Mouse (Mus musculus): ENCODE results near the gene Olfr1152. TPM values are rescaled to one million over a fixed set of nuclear protein-coding genes. Genes with fewer than 3 reads are reported as not detected.

The Olfr1152 gene
- 0.09 TPM for polyA plus RNA-seq (2017; shearing (Covaris generic))

DNA sequence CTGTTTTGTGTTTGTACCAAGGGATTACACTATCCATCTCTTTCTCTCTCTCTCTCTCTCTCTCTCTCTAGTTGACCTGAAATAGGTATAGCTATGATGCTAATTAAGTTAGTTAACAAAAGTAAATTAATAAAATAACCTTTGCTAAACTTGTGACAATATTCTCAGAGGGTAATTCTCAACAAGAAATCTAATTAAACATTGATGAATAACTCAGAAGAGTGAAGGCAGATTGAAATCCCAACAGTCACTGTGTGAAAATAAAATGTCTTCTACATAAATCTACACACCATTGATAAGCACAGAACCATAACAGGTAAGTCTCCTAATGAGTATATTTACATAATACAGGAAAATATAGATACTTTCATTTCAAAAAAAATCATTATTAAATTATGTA, at the start of gene Olfr1152:
Olfr1152 (plus strand) TSS at position 301 of the 400 bp plus-strand sequence.

DNA sequence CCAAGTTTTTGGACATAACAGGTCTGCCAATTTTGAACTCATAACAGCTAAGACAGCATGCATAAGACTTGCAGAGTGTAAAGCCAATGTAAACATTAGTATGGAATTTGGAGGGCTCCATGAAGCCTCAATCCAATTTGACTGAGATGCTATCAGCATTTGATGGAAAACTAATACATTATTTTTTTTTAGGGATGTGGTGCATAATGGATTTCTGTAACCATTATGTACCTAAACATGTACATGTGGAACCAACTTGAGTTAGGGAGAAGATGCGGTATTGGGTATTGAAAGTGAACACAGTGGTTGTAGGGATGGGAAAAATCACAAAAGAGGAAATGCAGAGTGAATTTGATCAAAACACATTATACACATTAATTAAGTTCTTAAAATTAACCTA, 36.1 kb upstream of the Olfr1152 start, which contains the start of gene Olfr1148:
Olfr1148 (plus strand) TSS at position 301 of the 400 bp plus-strand sequence.

DNA sequence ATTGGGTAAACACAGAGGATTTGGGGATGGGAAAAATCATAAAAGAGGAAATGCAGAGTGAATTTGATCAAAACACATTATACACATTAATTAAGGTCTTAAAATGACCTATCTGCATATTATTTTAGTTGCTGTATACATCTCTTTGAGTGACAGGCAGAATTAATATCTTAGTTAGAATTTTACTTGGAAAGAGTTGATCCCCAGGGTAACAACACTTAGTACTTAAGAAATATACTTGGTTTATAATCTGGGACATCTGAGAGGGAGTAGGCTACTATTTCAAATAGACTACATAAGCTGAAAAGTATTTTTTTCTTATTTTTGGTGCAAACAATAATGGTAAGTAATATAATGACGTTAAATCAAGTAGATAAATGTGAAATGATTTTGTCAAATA, 22.6 kb upstream of the Olfr1152 start, which contains the start of gene Olfr1150-ps1:
Olfr1150-ps1 (plus strand) TSS at position 301 of the 400 bp plus-strand sequence.

DNA sequence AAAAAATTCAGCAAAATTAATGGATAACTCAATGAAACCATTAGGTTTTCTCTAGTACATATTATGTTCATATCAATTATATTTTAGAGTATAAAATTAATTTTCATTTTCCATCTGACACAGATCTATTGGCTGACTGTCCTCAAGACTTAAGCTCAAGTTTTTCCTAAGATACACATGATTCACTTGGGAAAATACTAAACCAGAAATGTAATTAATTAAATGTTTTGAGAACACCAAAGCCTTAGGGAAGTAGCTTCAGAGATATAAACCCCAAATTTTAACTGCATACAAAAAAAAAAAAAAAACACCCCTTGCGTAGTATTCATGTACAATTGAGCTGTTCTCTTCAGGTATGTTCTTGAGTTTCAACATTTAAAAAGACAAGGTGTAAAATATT, 10.7 kb upstream of the Olfr1152 start, which contains the start of gene Olfr1151:
Olfr1151 (plus strand) TSS at position 301 of the 400 bp plus-strand sequence.

DNA sequence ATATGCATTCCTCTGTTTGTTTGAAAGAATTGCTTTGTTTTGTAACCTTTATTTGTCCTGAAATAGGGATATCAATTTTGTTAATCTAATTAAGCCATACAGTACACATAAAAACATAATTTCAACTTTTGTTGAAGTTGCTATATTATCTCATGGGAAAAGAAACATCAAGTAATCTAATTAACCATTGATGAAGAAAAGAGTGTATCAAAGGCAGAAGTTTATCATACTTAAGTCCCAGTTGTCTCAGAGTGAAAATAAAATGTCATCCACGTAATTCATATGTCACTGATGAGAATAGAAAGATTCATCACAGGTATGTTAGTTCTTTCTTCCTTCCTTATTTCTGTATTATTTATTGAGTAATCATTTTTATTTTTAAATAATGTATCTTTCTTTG, 28.4 kb downstream of the Olfr1152 start, which contains the start of gene Olfr1153:
Olfr1153 (plus strand) TSS at position 301 of the 400 bp plus-strand sequence.

DNA sequence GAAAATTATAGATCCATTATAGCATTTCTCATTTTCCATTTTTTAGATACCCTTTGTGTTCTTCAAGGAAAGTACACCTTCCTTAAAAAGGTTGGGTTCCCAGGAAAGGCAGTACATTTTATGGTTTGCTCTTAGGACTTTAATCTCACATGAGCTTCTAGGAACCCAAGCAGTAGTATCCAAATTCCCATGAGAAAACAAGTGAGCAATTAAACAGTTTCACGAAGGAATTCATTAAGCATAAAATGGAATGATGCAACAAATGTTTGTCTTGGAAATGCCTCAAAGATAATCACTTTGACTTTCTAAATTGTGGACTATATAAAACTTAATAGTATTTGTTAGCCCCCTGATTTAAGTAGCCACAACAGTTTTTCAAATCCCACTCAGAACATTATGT, 38.8 kb downstream of the Olfr1152 start, which contains the start of gene Olfr1154:
Olfr1154 (minus strand) TSS at position 101 of the 400 bp plus-strand sequence.

Other genes with a start within 250 kb of the Olfr1152 start
- not detected for gene Olfr1131, start 239.4 kb upstream of the Olfr1152 start, polyA plus RNA-seq (2017; shearing (Covaris generic))
- gene Olfr1132, start 229.0 kb upstream of the Olfr1152 start, polyA plus RNA-seq (2017; shearing (Covaris generic)), result not detected
- not detected for gene Olfr1133, start 219.1 kb upstream of the Olfr1152 start, polyA plus RNA-seq (2017; shearing (Covaris generic))
- not detected for gene Olfr1134, start 208.0 kb upstream of the Olfr1152 start, polyA plus RNA-seq (2017; shearing (Covaris generic))
- gene Olfr1135, start 192.8 kb upstream of the Olfr1152 start, polyA plus RNA-seq (2017; shearing (Covaris generic)), result not detected
- gene Olfr1136, start 172.5 kb upstream of the Olfr1152 start, polyA plus RNA-seq (2017; shearing (Covaris generic)), result not detected
- not detected for gene Olfr1137, start 153.3 kb upstream of the Olfr1152 start, polyA plus RNA-seq (2017; shearing (Covaris generic))
- 0.41 TPM for gene Olfr1138, start 126.5 kb upstream of the Olfr1152 start, polyA plus RNA-seq (2017; shearing (Covaris generic))
- not detected for gene Olfr1140, start 122.7 kb upstream of the Olfr1152 start, polyA plus RNA-seq (2017; shearing (Covaris generic))
- gene Olfr1141, start 112.5 kb upstream of the Olfr1152 start, polyA plus RNA-seq (2017; shearing (Covaris generic)), result not detected
- gene Olfr152, start 87.0 kb upstream of the Olfr1152 start, polyA plus RNA-seq (2017; shearing (Covaris generic)), result not detected
- not detected for gene Olfr1143, start 65.9 kb upstream of the Olfr1152 start, polyA plus RNA-seq (2017; shearing (Covaris generic))
- gene Olfr1145, start 56.7 kb upstream of the Olfr1152 start, polyA plus RNA-seq (2017; shearing (Covaris generic)), result not detected
- gene Olfr1148, start 36.0 kb upstream of the Olfr1152 start, polyA plus RNA-seq (2017; shearing (Covaris generic)), result 0.28 TPM
- not detected for gene Olfr1150-ps1, start 22.5 kb upstream of the Olfr1152 start, polyA plus RNA-seq (2017; shearing (Covaris generic))
- gene Olfr1151, start 10.6 kb upstream of the Olfr1152 start, polyA plus RNA-seq (2017; shearing (Covaris generic)), result not detected
- not detected for gene Olfr1153, start 28.5 kb downstream of the Olfr1152 start, polyA plus RNA-seq (2017; shearing (Covaris generic))
- not detected for gene Olfr1154, start 38.7 kb downstream of the Olfr1152 start, polyA plus RNA-seq (2017; shearing (Covaris generic))
- gene Olfr1155, start 78.6 kb downstream of the Olfr1152 start, polyA plus RNA-seq (2017; shearing (Covaris generic)), result not detected
- gene Olfr1156, start 86.6 kb downstream of the Olfr1152 start, polyA plus RNA-seq (2017; shearing (Covaris generic)), result 0.20 TPM
- not detected for gene Olfr1157, start 101.8 kb downstream of the Olfr1152 start, polyA plus RNA-seq (2017; shearing (Covaris generic))
- gene Olfr74, start 108.2 kb downstream of the Olfr1152 start, polyA plus RNA-seq (2017; shearing (Covaris generic)), result not detected
- gene Olfr1158, start 123.6 kb downstream of the Olfr1152 start, polyA plus RNA-seq (2017; shearing (Covaris generic)), result not detected
- 0.16 TPM for gene Olfr1160, start 141.8 kb downstream of the Olfr1152 start, polyA plus RNA-seq (2017; shearing (Covaris generic))
- gene Olfr1161, start 156.3 kb downstream of the Olfr1152 start, polyA plus RNA-seq (2017; shearing (Covaris generic)), result not detected
- gene Olfr73, start 171.2 kb downstream of the Olfr1152 start, polyA plus RNA-seq (2017; shearing (Covaris generic)), result not detected
- 0.10 TPM for gene Olfr1162, start 184.6 kb downstream of the Olfr1152 start, polyA plus RNA-seq (2017; shearing (Covaris generic))
- gene Olfr1163, start 205.3 kb downstream of the Olfr1152 start, polyA plus RNA-seq (2017; shearing (Covaris generic)), result not detected
- not detected for gene Olfr1164, start 227.5 kb downstream of the Olfr1152 start, polyA plus RNA-seq (2017; shearing (Covaris generic))

Data from effector memory CD4-positive, alpha-beta T cell, adult 7 months (primary cell).